Mouse (Mus musculus): ENCODE data around the gene Dnajc16. TPM values are rescaled to one million over a fixed set of nuclear protein-coding genes. Genes with fewer than 3 reads are reported as not detected.
A peak's percentile ranks its signal among the peaks of the same experiment; 100 is the strongest.

Gene Dnajc16
- total RNA-seq, 1 experiment = 12.1 TPM

GRCm38 (mm10) chr4:141722731-141723672 is 67.7 kb downstream of the Dnajc16 start, which contains the start of gene Ddi2:
Gene Ddi2, minus strand, starts transcription at chr4:141723419.
- Histone ChIP-seq H3K4me1 (ENCODE audit: control insufficient read depth in 2 of 2, insufficient read depth in 2 of 2, low read length in 2 of 2, poor library complexity in 1 of 2) (peaks cover 4 to 5% of the 10 kb centered on the region in 2 experiments), H3K27ac (ENCODE audit: insufficient read depth, low read depth, low read length, poor library complexity, severe bottlenecking) (peak within 1 kb of the TSS; percentile 77), H3K9ac (ENCODE audit: insufficient read depth, low read depth, low read length, poor library complexity, severe bottlenecking) (peak within 1 kb of the TSS; percentile 97), H3K4me3 (ENCODE audit: insufficient read depth in 1 of 2, low read depth in 1 of 2, low read length in 2 of 2, poor library complexity in 1 of 2, severe bottlenecking in 1 of 2) (peak within 1 kb of the TSS; percentile 86 to 94), H3K9me3 (ENCODE audit: control insufficient read depth, insufficient read depth, low read depth, low read length) (no peaks in the 10 kb centered on the region), H3K36me3 (ENCODE audit: control insufficient read depth, insufficient read depth, low read length, poor library complexity, severe bottlenecking) (no peaks in the 10 kb centered on the region)
- TF ChIP-seq MAFK (IDR thresholded peaks at IDR 0.05; ENCODE audit: insufficient read depth, low read depth, low read length) (no peak), ZNF384 (IDR thresholded peaks at IDR 0.05; ENCODE audit: low read depth, low read length) (no peak), HCFC1 (IDR thresholded peaks at IDR 0.05; ENCODE audit: borderline replicate concordance, insufficient read depth, low read length) (no peak), CHD2 (IDR thresholded peaks at IDR 0.05; ENCODE audit: low read depth, low read length) (no peak), ZC3H11A (IDR thresholded peaks at IDR 0.05; ENCODE audit: borderline replicate concordance, low read depth, low read length) (no peak)
- in situ Hi-C loops (cut with MboI; ENCODE audit: low sequenced_read_pairs in 2 of 2, unreplicated experiment in 2 of 2) = no loop called here
- DNase-seq (ENCODE audit: low read depth, low spot score) = peak; percentile 51

GRCm38 (mm10) chr4:141721961-141722360 is 68.8 kb downstream of the Dnajc16 start:
- peaks cover 4 to 5% of the 10 kb centered on the region in 2 experiments for H3K4me1 ChIP-seq (ENCODE audit: control insufficient read depth in 2 of 2, insufficient read depth in 2 of 2, low read length in 2 of 2, poor library complexity in 1 of 2)
- no peak overlapping the region for H3K27ac ChIP-seq (ENCODE audit: insufficient read depth, low read depth, low read length, poor library complexity, severe bottlenecking)
- TF ChIP-seq MAFK (IDR thresholded peaks at IDR 0.05; ENCODE audit: insufficient read depth, low read depth, low read length) (no peak), HCFC1 (IDR thresholded peaks at IDR 0.05; ENCODE audit: borderline replicate concordance, insufficient read depth, low read length) (no peak), ZNF384 (IDR thresholded peaks at IDR 0.05; ENCODE audit: low read depth, low read length) (no peak), CHD2 (IDR thresholded peaks at IDR 0.05; ENCODE audit: low read depth, low read length) (no peak), ZC3H11A (IDR thresholded peaks at IDR 0.05; ENCODE audit: borderline replicate concordance, low read depth, low read length) (no peak)
- in situ Hi-C loops (cut with MboI; ENCODE audit: low sequenced_read_pairs in 2 of 2, unreplicated experiment in 2 of 2) = no loop called here
- peak overlapping the region; percentile 86 to 94 for H3K4me3 ChIP-seq (ENCODE audit: insufficient read depth in 1 of 2, low read depth in 1 of 2, low read length in 2 of 2, poor library complexity in 1 of 2, severe bottlenecking in 1 of 2)
- peak overlapping the region; percentile 7; the same call in 1 of the 2 replicates for H3K9ac ChIP-seq (ENCODE audit: insufficient read depth, low read depth, low read length, poor library complexity, severe bottlenecking)
- 0 out of 2 replicates have a peak, but pooled peaks cover 2% of the 10 kb centered on the region for H3K36me3 ChIP-seq (ENCODE audit: control insufficient read depth, insufficient read depth, low read length, poor library complexity, severe bottlenecking)
- no peaks in the 10 kb centered on the region for H3K9me3 ChIP-seq (ENCODE audit: control insufficient read depth, insufficient read depth, low read depth, low read length)
- no peak for DNase-seq (ENCODE audit: low read depth, low spot score)

GRCm38 (mm10) chr4:141720761-141721523 is 69.8 kb downstream of the Dnajc16 start:
- 0 out of 2 replicates have a peak, but pooled peaks cover 2% of the 10 kb centered on the region for H3K36me3 ChIP-seq (ENCODE audit: control insufficient read depth, insufficient read depth, low read length, poor library complexity, severe bottlenecking)
- in situ Hi-C loops (cut with MboI; ENCODE audit: low sequenced_read_pairs in 2 of 2, unreplicated experiment in 2 of 2) = no loop called here
- H3K4me1 ChIP-seq (ENCODE audit: control insufficient read depth in 2 of 2, insufficient read depth in 2 of 2, low read length in 2 of 2, poor library complexity in 1 of 2) = peaks cover 4 to 5% of the 10 kb centered on the region in 2 experiments
- H3K27ac ChIP-seq (ENCODE audit: insufficient read depth, low read depth, low read length, poor library complexity, severe bottlenecking) = no peak overlapping the region
- no peak overlapping the region; a peak in 1 of 4 replicates for H3K4me3 ChIP-seq (ENCODE audit: insufficient read depth in 1 of 2, low read depth in 1 of 2, low read length in 2 of 2, poor library complexity in 1 of 2, severe bottlenecking in 1 of 2)
- no peaks in the 10 kb centered on the region for H3K9me3 ChIP-seq (ENCODE audit: control insufficient read depth, insufficient read depth, low read depth, low read length)
- TF ChIP-seq ZC3H11A (IDR thresholded peaks at IDR 0.05; ENCODE audit: borderline replicate concordance, low read depth, low read length) = no peak
- no peak for TF ChIP-seq CHD2 (IDR thresholded peaks at IDR 0.05; ENCODE audit: low read depth, low read length)
- no peak for TF ChIP-seq HCFC1 (IDR thresholded peaks at IDR 0.05; ENCODE audit: borderline replicate concordance, insufficient read depth, low read length)
- no peak for TF ChIP-seq ZNF384 (IDR thresholded peaks at IDR 0.05; ENCODE audit: low read depth, low read length)
- no peak for TF ChIP-seq MAFK (IDR thresholded peaks at IDR 0.05; ENCODE audit: insufficient read depth, low read depth, low read length)
- no peak overlapping the region for H3K9ac ChIP-seq (ENCODE audit: insufficient read depth, low read depth, low read length, poor library complexity, severe bottlenecking)
- no peak for DNase-seq (ENCODE audit: low read depth, low spot score)

GRCm38 (mm10) chr4:141719304-141719703 is 71.4 kb downstream of the Dnajc16 start:
- no peak for DNase-seq (ENCODE audit: low read depth, low spot score)
- Histone ChIP-seq H3K9me3 (ENCODE audit: control insufficient read depth, insufficient read depth, low read depth, low read length) (no peaks in the 10 kb centered on the region), H3K4me1 (ENCODE audit: control insufficient read depth in 2 of 2, insufficient read depth in 2 of 2, low read length in 2 of 2, poor library complexity in 1 of 2) (peaks cover 4 to 5% of the 10 kb centered on the region in 2 experiments), H3K27ac (ENCODE audit: insufficient read depth, low read depth, low read length, poor library complexity, severe bottlenecking) (no peak overlapping the region), H3K4me3 (ENCODE audit: insufficient read depth in 1 of 2, low read depth in 1 of 2, low read length in 2 of 2, poor library complexity in 1 of 2, severe bottlenecking in 1 of 2) (no peak overlapping the region), H3K36me3 (ENCODE audit: control insufficient read depth, insufficient read depth, low read length, poor library complexity, severe bottlenecking) (0 out of 2 replicates have a peak, but pooled peaks cover 5% of the 10 kb centered on the region), H3K9ac (ENCODE audit: insufficient read depth, low read depth, low read length, poor library complexity, severe bottlenecking) (no peak overlapping the region)
- TF ChIP-seq ZC3H11A (IDR thresholded peaks at IDR 0.05; ENCODE audit: borderline replicate concordance, low read depth, low read length) (no peak), MAFK (IDR thresholded peaks at IDR 0.05; ENCODE audit: insufficient read depth, low read depth, low read length) (no peak), HCFC1 (IDR thresholded peaks at IDR 0.05; ENCODE audit: borderline replicate concordance, insufficient read depth, low read length) (no peak), CHD2 (IDR thresholded peaks at IDR 0.05; ENCODE audit: low read depth, low read length) (no peak), ZNF384 (IDR thresholded peaks at IDR 0.05; ENCODE audit: low read depth, low read length) (no peak)
- in situ Hi-C loops (cut with MboI; ENCODE audit: low sequenced_read_pairs in 2 of 2, unreplicated experiment in 2 of 2) = no loop called here

Data from ES-E14 (cell line).